Mouse (Mus musculus): Measurements from ENCODE around the gene Gm4969.

- TF ChIP-seq CTCF (conservative IDR thresholded peaks at IDR 0.05; ENCODE audit: low read length): no peak
- TF ChIP-seq POU5F1 (IDR thresholded peaks at IDR 0.05; ENCODE audit: borderline replicate concordance, low read length): no peak
Observed at GRCm38 (mm10) chr7:19160115-19160514, 41.9 kb upstream of the Gm4969 start.
